Mouse (Mus musculus) cerebellum, postnatal 25 days (tissue): Measurements from ENCODE around the gene F7.
"Not testable (repeated sequence)": the region's sequence is repeated elsewhere in the genome, so short reads cannot be mapped to it uniquely, and the experiment has no call there.

Experiments
- DNase-seq, 2 experiments: peaks; one replicate each; pipeline ENCODE4 v3.0.0; 2021; ENCODE audit warnings: mixed read lengths in 2 of 2

The F7 gene

DNA sequence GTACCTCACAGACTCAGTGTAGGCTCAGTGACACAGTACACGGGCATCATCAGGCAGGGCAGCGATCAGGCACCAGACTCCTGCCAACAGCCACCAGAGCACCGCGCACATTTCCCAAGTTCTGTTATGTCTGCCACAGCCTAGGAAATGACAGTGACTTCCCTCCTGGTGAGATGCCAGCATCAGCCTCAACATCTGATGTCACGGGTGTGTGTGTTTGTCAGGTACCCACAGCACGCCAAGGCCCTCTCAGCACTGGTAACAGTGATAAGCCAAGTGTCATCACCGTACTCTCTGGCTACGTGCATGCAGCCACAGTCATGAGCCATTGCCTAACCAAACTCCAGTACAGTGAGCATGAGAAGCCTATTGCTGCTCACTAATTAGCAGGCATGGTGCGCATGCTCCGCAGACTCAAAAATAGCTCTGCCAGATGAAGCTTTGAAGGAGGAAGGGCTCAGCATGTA, 10.5 kb downstream of the F7 start:
- no peak for DNase-seq

- DNase-seq: no peak
These were observed 11.2 kb downstream of the F7 start, which contains the start of gene F10 for GRCm38 (mm10) chr8:13037015-13037414. Gene F10, plus strand, starts transcription at chr8:13037308.

- no peak for DNase-seq
These were observed 11.7 kb downstream of the F7 start for GRCm38 (mm10) chr8:13037569-13037968.

DNA sequence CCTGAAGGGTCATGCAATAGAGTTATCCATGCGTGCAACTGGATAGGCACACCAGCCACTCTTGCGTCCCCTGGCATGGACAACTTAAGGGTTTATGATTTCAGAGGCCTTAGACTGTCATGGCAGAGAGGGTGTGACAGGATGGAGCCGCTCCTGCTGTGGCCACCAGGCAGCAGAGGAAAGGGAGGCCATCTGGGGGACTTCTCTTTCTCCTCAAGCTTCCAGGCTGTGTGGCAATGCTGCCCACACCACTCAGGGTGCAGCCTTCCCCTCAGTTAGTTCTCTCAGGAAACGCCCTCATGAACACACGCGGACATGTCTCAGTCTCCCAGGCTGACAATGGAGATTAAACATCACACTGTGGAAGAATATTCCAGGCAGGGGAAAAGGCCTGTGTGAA, 13.2 kb downstream of the F7 start:
- no peak for DNase-seq

DNA sequence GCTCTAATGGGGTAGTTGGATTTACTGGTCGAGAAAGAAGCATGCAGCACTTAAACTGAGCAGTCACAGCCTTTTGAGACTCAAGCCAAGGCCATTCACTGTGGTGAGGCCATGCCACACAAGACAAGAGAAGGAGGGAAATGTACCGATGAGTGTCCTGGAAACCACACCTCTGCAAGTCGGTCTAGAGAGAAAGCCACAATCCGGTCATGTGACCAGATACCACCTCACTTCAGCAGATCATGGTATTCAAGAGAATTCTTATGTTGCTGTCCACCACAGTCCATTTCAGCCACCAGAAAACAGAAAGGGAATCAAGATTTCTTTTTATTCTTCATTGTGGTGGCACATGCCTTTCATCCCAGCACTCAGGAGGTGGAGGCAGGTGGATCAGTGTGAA, 15.6 kb downstream of the F7 start:
- no peak for DNase-seq

- no peak for DNase-seq
These were observed 21.8 kb downstream of the F7 start for GRCm38 (mm10) chr8:13047652-13048051.

- DNase-seq: no peak
These were observed 24.7 kb downstream of the F7 start for GRCm38 (mm10) chr8:13050550-13050949.

DNA sequence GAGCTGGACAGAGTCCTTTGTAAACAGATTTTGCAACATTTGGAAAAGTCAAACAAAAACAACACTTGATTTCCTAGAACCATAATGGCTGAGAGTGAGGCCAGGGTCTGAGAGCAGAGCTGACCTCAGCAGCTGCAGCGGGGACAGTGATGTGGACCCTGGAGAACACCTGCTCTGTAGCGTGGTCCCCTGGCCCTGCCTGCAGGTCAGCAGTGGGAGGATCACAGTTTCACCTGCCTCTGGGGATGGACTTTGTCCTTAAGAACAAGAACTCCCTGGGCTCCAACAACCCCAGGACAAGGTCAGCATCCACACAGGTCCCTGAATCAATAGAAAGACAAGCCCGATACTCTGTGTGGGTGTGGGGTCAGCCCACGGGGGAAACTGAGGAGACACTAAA, 31.5 kb downstream of the F7 start:
- DNase-seq: no peak

DNA sequence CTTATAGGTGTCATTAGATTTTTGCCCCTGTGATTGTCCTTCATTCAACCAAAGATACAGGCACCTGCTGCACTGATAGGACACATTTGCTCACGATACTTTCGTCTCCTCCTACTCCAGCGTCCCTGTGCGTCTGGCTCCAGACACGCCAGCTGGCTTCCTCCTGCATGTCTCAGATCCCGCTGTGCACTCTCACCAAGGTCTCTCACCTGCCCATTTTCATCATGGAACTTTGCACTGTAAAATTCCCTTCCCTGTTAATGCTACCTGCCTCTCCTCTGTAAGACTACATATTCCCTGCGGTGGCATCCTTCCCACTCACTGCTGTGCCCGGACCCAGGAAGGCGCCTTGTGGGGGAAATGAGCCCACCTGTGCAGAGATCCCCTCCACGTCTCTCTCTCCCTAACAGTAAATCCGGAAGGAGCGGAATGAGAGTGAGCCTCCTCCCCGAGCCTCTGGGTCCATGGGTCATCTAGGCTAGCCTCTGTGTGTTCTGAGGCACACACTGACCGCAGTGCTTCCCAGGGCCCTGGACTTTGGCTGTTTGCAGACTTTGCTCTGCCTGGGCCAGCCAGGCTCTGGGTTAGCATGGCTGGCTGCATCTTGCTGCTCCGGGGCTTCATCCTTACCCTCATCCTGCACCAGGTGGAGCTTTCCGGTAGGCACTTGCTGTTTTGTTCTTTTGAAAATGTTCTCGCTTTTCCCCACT, 34.8 kb downstream of the F7 start, which contains the start of gene Proz:
Gene Proz (plus strand): TSS at position 474 of the 710 bp plus-strand sequence.
- no peak for DNase-seq

DNA sequence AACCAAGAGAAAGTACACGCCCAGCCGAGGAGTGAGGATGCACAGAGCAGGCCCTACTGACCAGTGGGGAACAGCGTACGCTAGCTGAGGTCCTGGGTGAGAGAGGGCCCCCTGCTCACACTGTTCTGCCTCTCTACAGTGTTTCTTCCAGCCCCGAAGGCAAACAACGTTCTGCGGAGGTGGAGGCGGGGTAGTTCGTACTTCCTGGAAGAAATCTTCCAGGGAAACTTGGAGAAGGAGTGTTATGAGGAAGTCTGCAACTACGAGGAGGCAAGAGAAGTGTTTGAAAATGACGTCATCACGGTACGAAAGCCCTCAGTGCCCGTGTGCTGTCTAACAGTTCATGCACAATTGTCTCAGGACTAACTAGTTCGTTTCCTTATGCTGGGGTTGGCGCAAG, 37.3 kb downstream of the F7 start:
- no peak for DNase-seq

- DNase-seq: no peak
These were observed 47.4 kb downstream of the F7 start for GRCm38 (mm10) chr8:13073255-13073654.

DNA sequence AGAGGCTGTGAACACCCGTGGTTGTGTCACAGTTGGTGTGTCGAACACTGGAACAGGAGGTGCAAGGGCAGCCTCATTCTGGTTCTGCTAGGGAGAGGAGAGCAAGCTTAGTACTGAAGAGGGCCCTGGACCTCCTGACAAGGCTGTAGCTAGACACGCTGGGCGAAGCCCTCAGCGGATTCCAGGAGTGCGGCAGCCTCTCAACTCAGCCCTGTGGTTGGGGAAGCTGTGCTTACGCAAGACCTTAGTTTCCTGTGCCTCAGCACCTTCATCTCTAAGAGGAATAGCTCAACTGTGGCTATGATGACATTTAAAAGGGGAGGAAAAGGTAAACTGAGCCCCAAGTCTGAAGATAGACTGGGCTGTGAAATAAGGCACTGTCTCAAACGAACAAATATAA, 49.2 kb downstream of the F7 start:
- no peak for DNase-seq

- not testable (repeated sequence) for DNase-seq
These were observed 49.7 kb downstream of the F7 start for GRCm38 (mm10) chr8:13075579-13075978.

- DNase-seq: no peak
These were observed 51.7 kb downstream of the F7 start for GRCm38 (mm10) chr8:13077542-13077941.
